Mouse (Mus musculus) T-helper 17 cell (primary cell): ENCODE measurements around the gene Gm20388.

Source experiments
- in situ Hi-C, 2 experiments: fragments of 300-600 bp; cut with MboI, MseI; formaldehyde crosslinking; loops; 1 replicate in 1 of 2; 2 replicates in 1 of 2; pipeline ENCODE4 v1.15.1; 2025; ENCODE audit warnings: high pct_unique_total_duplicates in 2 of 2

Gene Gm20388

GRCm38 (mm10) chr8:121366655-121367054 is 1456.0 kb downstream of the Gm20388 start:
- in situ Hi-C loops: loop anchor here in 1 of 2 experiments (5.0 kb wide), 1 partner anchor 71 kb away; no protein-coding TSS in a partner anchor

GRCm38 (mm10) chr8:121368799-121369198 is 1458.2 kb downstream of the Gm20388 start:
- in situ Hi-C loops: loop anchor here in 1 of 2 experiments (5.0 kb wide), 1 partner anchor 69 kb away; no protein-coding TSS in a partner anchor

GRCm38 (mm10) chr8:121369378-121369777 is 1458.7 kb downstream of the Gm20388 start:
- in situ Hi-C loops: loop anchor here in 1 of 2 experiments (5.0 kb wide), 1 partner anchor 68 kb away; no protein-coding TSS in a partner anchor

- in situ Hi-C loops: no loop called here
Measured at GRCm38 (mm10) chr8:121371287-121371686, 1460.6 kb downstream of the Gm20388 start.

- in situ Hi-C loops: no loop called here
Measured at GRCm38 (mm10) chr8:121371911-121372638, 1461.4 kb downstream of the Gm20388 start.

- in situ Hi-C loops: no loop called here
Measured at GRCm38 (mm10) chr8:121372639-121372986, 1462.0 kb downstream of the Gm20388 start.

- in situ Hi-C loops: no loop called here
Measured at GRCm38 (mm10) chr8:121374284-121374683, 1463.6 kb downstream of the Gm20388 start.

- in situ Hi-C loops: no loop called here
Measured at GRCm38 (mm10) chr8:121374777-121375176, 1464.1 kb downstream of the Gm20388 start.

GRCm38 (mm10) chr8:121376116-121376950 is 1465.7 kb downstream of the Gm20388 start:
- in situ Hi-C loops: no loop called here

GRCm38 (mm10) chr8:121377680-121378079 is 1467.0 kb downstream of the Gm20388 start:
- in situ Hi-C loops: no loop called here

- in situ Hi-C loops: no loop called here
Measured at GRCm38 (mm10) chr8:121379387-121379786, 1468.7 kb downstream of the Gm20388 start.

- in situ Hi-C loops: no loop called here
Measured at GRCm38 (mm10) chr8:121382583-121383241, 1472.1 kb downstream of the Gm20388 start.

- in situ Hi-C loops: no loop called here
Measured at GRCm38 (mm10) chr8:121385540-121385939, 1474.9 kb downstream of the Gm20388 start.

- in situ Hi-C loops: no loop called here
Measured at GRCm38 (mm10) chr8:121390608-121391007, 1480.0 kb downstream of the Gm20388 start.

GRCm38 (mm10) chr8:121391254-121391653 is 1480.6 kb downstream of the Gm20388 start:
- in situ Hi-C loops: no loop called here

GRCm38 (mm10) chr8:121391771-121392170 is 1481.1 kb downstream of the Gm20388 start:
- in situ Hi-C loops: no loop called here

- in situ Hi-C loops: no loop called here
Measured at GRCm38 (mm10) chr8:121392482-121392881, 1481.8 kb downstream of the Gm20388 start.

- in situ Hi-C loops: no loop called here
Measured at GRCm38 (mm10) chr8:121393111-121393510, 1482.5 kb downstream of the Gm20388 start.

- in situ Hi-C loops: no loop called here
Measured at GRCm38 (mm10) chr8:121394686-121395085, 1484.0 kb downstream of the Gm20388 start.

GRCm38 (mm10) chr8:121395316-121395715 is 1484.7 kb downstream of the Gm20388 start:
- in situ Hi-C loops: no loop called here

GRCm38 (mm10) chr8:121396151-121396550 is 1485.5 kb downstream of the Gm20388 start:
- in situ Hi-C loops: no loop called here

GRCm38 (mm10) chr8:121397201-121397698 is 1486.6 kb downstream of the Gm20388 start:
- in situ Hi-C loops: no loop called here
